Mouse (Mus musculus) myocyte (in vitro differentiated cells): ENCODE data around the gene Rpp25. TPM values are rescaled to one million over a fixed set of nuclear protein-coding genes. Genes with fewer than 3 reads are reported as not detected.

Experiments used
- H3K27me3 ChIP-seq: one replicate; pipeline ENCODE4 v1.6.1; 2011; ENCODE audit not compliant: control insufficient read depth, insufficient read depth, insufficient read length
- H3K36me3 ChIP-seq: one replicate; pipeline ENCODE4 v1.6.1; 2011; ENCODE audit not compliant: control insufficient read depth, insufficient read depth
- H3K4me2 ChIP-seq: one replicate; pipeline ENCODE4 v1.6.1; 2011; ENCODE audit warnings: low read depth, control low read depth
- H3K4me3 ChIP-seq: one replicate; pipeline ENCODE4 v1.5.1; 2011; ENCODE audit warnings: mild to moderate bottlenecking, control low read depth, moderate library complexity
- H3K79me2 ChIP-seq: one replicate; pipeline ENCODE4 v1.6.1; 2011; ENCODE audit not compliant: control insufficient read depth, insufficient read depth
- H3ac ChIP-seq: one replicate; pipeline ENCODE4 v1.6.1; 2011; ENCODE audit not compliant: control insufficient read depth, insufficient read length
- CEBPB ChIP-seq: IDR thresholded peaks from 2 replicates; pipeline ENCODE4 v1.6.1; 2011; ENCODE audit warnings: mild to moderate bottlenecking, moderate library complexity; ENCODE audit not compliant: poor library complexity, insufficient read depth, severe bottlenecking
- E2F4 ChIP-seq: IDR thresholded peaks from one replicate; pipeline ENCODE4 v1.6.1; 2011; ENCODE audit warnings: mild to moderate bottlenecking, control low read depth, moderate library complexity; ENCODE audit not compliant: insufficient read depth
- MAX ChIP-seq: IDR thresholded peaks from one replicate; pipeline ENCODE4 v1.6.1; 2011; ENCODE audit warnings: low read depth, mild to moderate bottlenecking, control low read depth
- MYOD1 ChIP-seq, 3 experiments: IDR thresholded peaks; one replicate each; pipeline ENCODE4 v1.6.1; 2011; ENCODE audit warnings: control low read depth in 2 of 3, low read depth in 2 of 3, mild to moderate bottlenecking in 2 of 3, moderate library complexity in 1 of 3; ENCODE audit not compliant: insufficient read length in 2 of 3, control insufficient read depth in 1 of 3
- MYOG ChIP-seq, 3 experiments: IDR thresholded peaks; one replicate each; pipeline ENCODE4 v1.6.1; 2011; ENCODE audit warnings: control low read depth in 2 of 3, low read depth in 2 of 3, mild to moderate bottlenecking in 2 of 3; ENCODE audit not compliant: insufficient read length in 2 of 3, control insufficient read depth in 1 of 3, insufficient read depth in 1 of 3
- POLR2A ChIP-seq: IDR thresholded peaks from one replicate; pipeline ENCODE4 v1.6.1; 2011; ENCODE audit warnings: low read depth, mild to moderate bottlenecking, control low read depth, moderate library complexity; ENCODE audit not compliant: insufficient read length
- POLR2AphosphoS2 ChIP-seq: IDR thresholded peaks from one replicate; pipeline ENCODE4 v1.6.1; 2011; ENCODE audit warnings: low read depth, control low read depth; ENCODE audit not compliant: insufficient read length
- REST ChIP-seq: IDR thresholded peaks from one replicate; pipeline ENCODE4 v1.6.1; 2011; ENCODE audit warnings: mild to moderate bottlenecking, control low read depth, moderate library complexity; ENCODE audit not compliant: insufficient read depth, insufficient read length
- SRF ChIP-seq: IDR thresholded peaks from one replicate; pipeline ENCODE4 v1.6.1; 2011; ENCODE audit warnings: low read depth; ENCODE audit not compliant: control insufficient read depth, insufficient read length
- TCF12 ChIP-seq: IDR thresholded peaks from one replicate; pipeline ENCODE4 v1.6.1; 2011; ENCODE audit warnings: mild to moderate bottlenecking, control low read depth; ENCODE audit not compliant: poor library complexity, insufficient read depth, severe bottlenecking
- TCF3 ChIP-seq: IDR thresholded peaks from one replicate; pipeline ENCODE4 v1.6.1; 2011; ENCODE audit warnings: low read depth, control low read depth; ENCODE audit not compliant: insufficient read length
- USF1 ChIP-seq: IDR thresholded peaks from one replicate; pipeline ENCODE4 v1.6.1; 2011; ENCODE audit warnings: low read depth, mild to moderate bottlenecking, control low read depth, moderate library complexity
- polyA plus RNA-seq: library from polyadenylated mRNA; unstranded; fragments of >200 nt; fragmentation: generic; extraction: Trizol; gene quantifications from one replicate; pipeline ENCODE4 v1.2.1, GENCODE M21; 2012; ENCODE audit warnings: missing spikeins

The Rpp25 gene
- polyA plus RNA-seq, 1 experiment: 0.11 TPM

- Histone ChIP-seq H3ac (no peak overlapping the region), H3K4me3 (no peak overlapping the region), H3K36me3 (no peaks in the 10 kb centered on the region), H3K27me3 (peaks cover 6% of the 10 kb centered on the region), H3K79me2 (peaks cover 6% of the 10 kb centered on the region), H3K4me2 (no peak overlapping the region)
- TF ChIP-seq TCF3: no peak
- TF ChIP-seq USF1: no peak
- TF ChIP-seq MYOD1 (IDR thresholded peaks at IDR 0.05; ENCODE audit: control insufficient read depth in 1 of 3, insufficient read length in 2 of 3, low read depth in 2 of 3): no peak
- no peak for TF ChIP-seq MYOG (IDR thresholded peaks at IDR 0.05; ENCODE audit: control insufficient read depth in 1 of 3, insufficient read depth in 1 of 3, insufficient read length in 2 of 3, low read depth in 2 of 3)
- no peak for TF ChIP-seq E2F4
- TF ChIP-seq SRF: no peak
Measured at GRCm38 (mm10) chr9:57517113-57517512, 13.3 kb downstream of the Rpp25 start.

GRCm38 (mm10) chr9:57520375-57521055 lies 16.7 kb downstream of the Rpp25 start:
- peak; percentile 59 for TF ChIP-seq USF1
- no peak for TF ChIP-seq TCF12
- 0 out of 2 replicates have a peak, but pooled peaks have one; percentile 8 for TF ChIP-seq CEBPB

GRCm38 (mm10) chr9:57521056-57521911 lies 17.5 kb downstream of the Rpp25 start, which contains the start of gene Cox5a:
Gene Cox5a, plus strand, starts transcription at chr9:57521274.
- Histone ChIP-seq H3K36me3 (no peaks in the 10 kb centered on the region), H3K4me2 (peak within 1 kb of the TSS; percentile 87), H3K4me3 (peak within 1 kb of the TSS; percentile 79), H3ac (peak within 1 kb of the TSS; percentile 98), H3K27me3 (no peaks in the 10 kb centered on the region), H3K79me2 (peaks cover 47% of the 10 kb centered on the region)
- TF ChIP-seq MYOG (IDR thresholded peaks at IDR 0.05; ENCODE audit: control insufficient read depth in 1 of 3, insufficient read depth in 1 of 3, insufficient read length in 2 of 3, low read depth in 2 of 3): peak in 1 of 3 experiments; percentile 6
- peak; percentile 66 for TF ChIP-seq REST
- peak; percentile 100 for TF ChIP-seq POLR2A
- TF ChIP-seq TCF12: no peak
- peak; percentile 61 for TF ChIP-seq SRF
- TF ChIP-seq MYOD1 (IDR thresholded peaks at IDR 0.05; ENCODE audit: control insufficient read depth in 1 of 3, insufficient read length in 2 of 3, low read depth in 2 of 3): peak in 1 of 3 experiments; percentile 41
- TF ChIP-seq POLR2AphosphoS2: peak; percentile 99
- TF ChIP-seq USF1: no peak

More at GRCm38 (mm10) chr9:57520375-57521055, 16.7 kb downstream of the Rpp25 start:
- Histone ChIP-seq H3K27me3 (no peaks in the 10 kb centered on the region), H3K4me3 (peak overlapping the region; percentile 79), H3ac (peak overlapping the region; percentile 98), H3K79me2 (peaks cover 40% of the 10 kb centered on the region), H3K36me3 (no peaks in the 10 kb centered on the region), H3K4me2 (peak overlapping the region; percentile 68)

- Histone ChIP-seq H3K4me2 (peak overlapping the region; percentile 87), H3K79me2 (peaks cover 57% of the 10 kb centered on the region), H3K27me3 (no peaks in the 10 kb centered on the region), H3ac (peak overlapping the region; percentile 98), H3K4me3 (peak overlapping the region; percentile 79), H3K36me3 (no peaks in the 10 kb centered on the region)
- TF ChIP-seq E2F4 (no peak), REST (no peak), SRF (no peak), TCF3 (no peak), CEBPB (no peak), USF1 (no peak), MYOD1 (IDR thresholded peaks at IDR 0.05; ENCODE audit: control insufficient read depth in 1 of 3, insufficient read length in 2 of 3, low read depth in 2 of 3) (no peak), TCF12 (no peak), MAX (no peak), POLR2AphosphoS2 (no peak), POLR2A (no peak), MYOG (IDR thresholded peaks at IDR 0.05; ENCODE audit: control insufficient read depth in 1 of 3, insufficient read depth in 1 of 3, insufficient read length in 2 of 3, low read depth in 2 of 3) (no peak)
Measured at GRCm38 (mm10) chr9:57522114-57522860, 18.5 kb downstream of the Rpp25 start.
